Mouse (Mus musculus) stomach, embryonic 14.5 days (tissue): ENCODE results near the gene Opa1. TPM values are rescaled to one million over a fixed set of nuclear protein-coding genes. Genes with fewer than 3 reads are reported as not detected.

Experiments
- ATAC-seq: fragments of 200-750 bp; cut with Nextera tagmentation; 2 replicates; pipeline ENCODE4 v1.8.0; 2017; ENCODE audit warnings: low read depth, moderate TSS enrichment; ENCODE audit not compliant: insufficient number of reproducible peaks, insufficient read depth, low FRiP score
- H3K27ac ChIP-seq: fragments of 300-500 bp; sonication (generic); 2 replicates; pipeline ENCODE4 v1.5.1; 2014; ENCODE audit warnings: mild to moderate bottlenecking, low read length, moderate library complexity, mixed read lengths
- H3K27me3 ChIP-seq: fragments of 300-500 bp; sonication (generic); 2 replicates; pipeline ENCODE4 v1.6.1; 2014; ENCODE audit warnings: low read length, control low read depth, mixed read lengths; ENCODE audit not compliant: control insufficient read depth, insufficient read depth
- H3K36me3 ChIP-seq: fragments of 300-500 bp; sonication (generic); 2 replicates; pipeline ENCODE4 v1.6.1; 2014; ENCODE audit warnings: mild to moderate bottlenecking, control low read depth, low read length, moderate library complexity, mixed read lengths; ENCODE audit not compliant: control insufficient read depth, insufficient read depth
- H3K4me1 ChIP-seq: fragments of 300-500 bp; sonication (generic); 2 replicates; pipeline ENCODE4 v1.6.1; 2014; ENCODE audit warnings: low read length, control low read depth, mixed read lengths; ENCODE audit not compliant: control insufficient read depth, insufficient read depth
- H3K4me2 ChIP-seq: fragments of 300-500 bp; sonication (generic); replicated peaks from 2 replicates; pipeline ENCODE4 v1.6.1; 2014; ENCODE audit warnings: low read depth, low read length, control low read depth
- H3K4me3 ChIP-seq: fragments of 300-500 bp; sonication (generic); 2 replicates; pipeline ENCODE4 v1.5.1; 2014; ENCODE audit warnings: low read depth, low read length, control low read depth
- H3K9ac ChIP-seq: fragments of 300-500 bp; sonication (generic); replicated peaks from 2 replicates; pipeline ENCODE4 v1.6.1; 2014; ENCODE audit warnings: low read depth, mild to moderate bottlenecking, control low read depth, low read length, moderate library complexity, mixed read lengths
- H3K9me3 ChIP-seq: fragments of 300-500 bp; sonication (generic); 2 replicates; pipeline ENCODE4 v1.6.1; 2016; ENCODE audit warnings: low read depth, low read length, control low read depth; ENCODE audit not compliant: control insufficient read depth
- WGBS: fragments of 180-500 bp; shearing (Covaris S2); extraction: QIAGEN DNeasy Blood & Tissue Kit; methylation state at CpG from one replicate; pipeline ENCODE4 v1.1.7; 2014; 5-methylcytosine and 5-hydroxymethylcytosine counted together
- polyA plus RNA-seq: library from polyadenylated mRNA; unstranded; fragments of >200 nt; fragmentation: Nextera tagmentation; extraction: Ambion mirVana; gene quantifications from 2 replicates; pipeline ENCODE4 v1.2.1, GENCODE M21; 2014

Opa1 gene
- polyA plus RNA-seq, 1 experiment from 2014 or later, result 39.8 TPM

DNA sequence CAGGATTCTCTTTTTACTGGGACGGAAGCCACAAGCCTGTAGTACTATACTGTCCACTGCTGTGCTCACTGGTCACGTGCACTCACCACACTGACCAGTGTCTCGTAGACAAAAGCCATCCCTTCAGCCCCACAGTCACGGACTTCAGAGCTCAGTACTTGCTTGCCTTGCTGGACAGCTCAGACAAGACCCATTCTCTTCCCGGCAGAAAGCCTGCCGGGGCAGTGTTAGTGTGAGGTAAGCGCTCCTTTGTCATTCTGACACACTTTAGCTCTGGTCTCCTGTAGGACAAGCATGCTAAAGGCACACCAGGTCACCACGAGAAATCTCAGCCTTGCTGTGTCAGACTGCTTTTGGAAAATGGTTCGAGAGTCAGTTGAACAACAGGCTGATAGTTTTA lies 35.6 kb downstream of the Opa1 start:
- Histone ChIP-seq H3K9ac (no peak overlapping the region), H3K9me3 (no peaks in the 10 kb centered on the region), H3K27me3 (no peaks in the 10 kb centered on the region), H3K36me3 (peaks cover 66% of the 10 kb centered on the region), H3K4me2 (no peak overlapping the region), H3K4me3 (no peak overlapping the region), H3K4me1 (no peaks in the 10 kb centered on the region), H3K27ac (no peak overlapping the region)
- WGBS, result 62% methylated on average over 9 of the region's 9 CpGs
- no peak for ATAC-seq

- 70% methylated on average over 1 of the region's 1 CpGs for WGBS
- no peaks in the 10 kb centered on the region for H3K27me3 ChIP-seq
- H3K4me2 ChIP-seq, result no peak overlapping the region
- H3K9me3 ChIP-seq, result no peaks in the 10 kb centered on the region
- ATAC-seq, result no peak
- no peak overlapping the region for H3K4me3 ChIP-seq
- no peak overlapping the region for H3K27ac ChIP-seq
- H3K4me1 ChIP-seq, result no peaks in the 10 kb centered on the region
- H3K9ac ChIP-seq, result no peak overlapping the region
- peaks cover 57% of the 10 kb centered on the region for H3K36me3 ChIP-seq
Measured at GRCm38 (mm10) chr16:29629053-29629452, 49.9 kb downstream of the Opa1 start.

DNA sequence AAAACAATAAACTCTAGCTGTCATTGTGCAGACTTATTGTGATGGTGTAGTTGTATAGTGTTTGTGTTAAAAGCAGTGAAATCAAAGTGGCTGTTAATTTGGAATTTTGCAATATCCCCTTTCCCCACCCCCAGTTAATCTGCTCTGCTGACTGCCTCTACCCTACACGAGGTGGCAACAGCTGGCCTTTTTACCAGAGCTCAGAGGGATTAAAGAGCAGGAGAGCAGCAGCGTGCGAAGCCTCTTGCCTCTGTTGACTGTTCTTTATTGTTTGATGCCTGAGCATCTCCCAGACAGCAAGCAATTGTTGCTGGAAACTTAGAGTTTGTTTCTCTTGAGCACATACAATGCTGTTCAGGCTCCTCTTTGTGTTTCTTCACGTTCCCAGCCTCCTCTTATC lies 56.6 kb downstream of the Opa1 start:
- Histone ChIP-seq H3K9ac (no peak overlapping the region), H3K9me3 (no peaks in the 10 kb centered on the region), H3K4me3 (no peak overlapping the region), H3K27me3 (no peaks in the 10 kb centered on the region), H3K4me2 (no peak overlapping the region), H3K4me1 (no peaks in the 10 kb centered on the region), H3K27ac (no peak overlapping the region), H3K36me3 (peaks cover 24% of the 10 kb centered on the region)
- 50% methylated on average over 4 of the region's 4 CpGs for WGBS
- no peak for ATAC-seq

DNA sequence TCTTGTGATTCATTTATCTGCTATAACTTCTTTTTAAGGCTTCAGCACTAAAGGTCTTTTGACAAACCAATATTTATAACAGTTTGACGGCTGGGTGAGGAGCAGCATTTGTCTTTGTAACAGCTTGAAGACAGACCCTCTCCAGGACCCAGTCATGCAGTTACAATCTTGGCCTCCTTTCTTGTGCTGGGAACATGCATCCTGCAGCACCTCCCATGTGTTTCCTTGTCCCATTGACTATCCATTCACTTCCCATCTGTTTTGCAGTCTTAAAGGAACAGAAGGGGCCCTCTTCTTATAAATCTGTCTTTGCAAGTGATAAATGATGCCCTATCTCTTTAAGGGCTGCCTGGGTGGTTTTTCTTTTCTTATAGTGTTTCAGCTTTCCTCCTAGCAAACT lies 63.2 kb downstream of the Opa1 start:
- H3K27ac ChIP-seq, result no peak overlapping the region
- WGBS, result 30% methylated on average over 1 of the region's 1 CpGs
- H3K4me3 ChIP-seq, result no peak overlapping the region
- no peak for ATAC-seq
- H3K36me3 ChIP-seq, result peaks cover 3% of the 10 kb centered on the region; the same call in 1 of the 2 replicates
- H3K4me2 ChIP-seq, result no peak overlapping the region
- no peaks in the 10 kb centered on the region for H3K9me3 ChIP-seq
- H3K9ac ChIP-seq, result no peak overlapping the region
- no peaks in the 10 kb centered on the region for H3K4me1 ChIP-seq
- no peaks in the 10 kb centered on the region for H3K27me3 ChIP-seq

DNA sequence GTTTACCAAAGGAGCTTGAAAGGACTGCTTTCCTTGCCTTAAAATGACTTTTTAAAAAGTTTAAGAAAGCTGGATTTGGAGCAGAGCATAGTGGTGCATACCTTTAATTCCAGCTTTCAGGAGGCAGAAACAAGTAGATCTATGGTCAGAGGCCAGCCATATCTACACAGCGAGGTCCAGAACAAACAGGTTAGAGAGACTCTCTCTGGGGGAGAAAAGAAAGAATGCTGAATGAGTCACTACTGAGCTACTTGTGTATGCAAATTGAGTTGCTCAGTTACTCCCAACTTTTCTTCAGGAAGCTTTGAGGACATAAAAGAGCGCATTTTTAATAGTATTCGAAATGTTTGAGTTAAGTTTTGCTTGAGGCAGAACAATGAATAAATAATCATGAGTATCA lies 65.7 kb downstream of the Opa1 start:
- no peaks in the 10 kb centered on the region for H3K9me3 ChIP-seq
- WGBS, result 84% methylated on average over 3 of the region's 3 CpGs
- no peaks in the 10 kb centered on the region for H3K27me3 ChIP-seq
- no peak overlapping the region for H3K27ac ChIP-seq
- no peak overlapping the region for H3K9ac ChIP-seq
- no peak for ATAC-seq
- H3K36me3 ChIP-seq, result peaks cover 9% of the 10 kb centered on the region; the same call in 1 of the 2 replicates
- no peaks in the 10 kb centered on the region for H3K4me1 ChIP-seq
- H3K4me2 ChIP-seq, result no peak overlapping the region
- no peak overlapping the region for H3K4me3 ChIP-seq

GRCm38 (mm10) chr16:29646202-29646601 lies 67.1 kb downstream of the Opa1 start:
- no peak overlapping the region for H3K9ac ChIP-seq
- no peaks in the 10 kb centered on the region for H3K9me3 ChIP-seq
- H3K27me3 ChIP-seq, result no peaks in the 10 kb centered on the region
- H3K4me3 ChIP-seq, result no peak overlapping the region
- ATAC-seq, result no peak
- H3K36me3 ChIP-seq, result peaks cover 10% of the 10 kb centered on the region; the same call in 1 of the 2 replicates
- no peaks in the 10 kb centered on the region for H3K4me1 ChIP-seq
- no peak overlapping the region for H3K4me2 ChIP-seq
- no peak overlapping the region for H3K27ac ChIP-seq

DNA sequence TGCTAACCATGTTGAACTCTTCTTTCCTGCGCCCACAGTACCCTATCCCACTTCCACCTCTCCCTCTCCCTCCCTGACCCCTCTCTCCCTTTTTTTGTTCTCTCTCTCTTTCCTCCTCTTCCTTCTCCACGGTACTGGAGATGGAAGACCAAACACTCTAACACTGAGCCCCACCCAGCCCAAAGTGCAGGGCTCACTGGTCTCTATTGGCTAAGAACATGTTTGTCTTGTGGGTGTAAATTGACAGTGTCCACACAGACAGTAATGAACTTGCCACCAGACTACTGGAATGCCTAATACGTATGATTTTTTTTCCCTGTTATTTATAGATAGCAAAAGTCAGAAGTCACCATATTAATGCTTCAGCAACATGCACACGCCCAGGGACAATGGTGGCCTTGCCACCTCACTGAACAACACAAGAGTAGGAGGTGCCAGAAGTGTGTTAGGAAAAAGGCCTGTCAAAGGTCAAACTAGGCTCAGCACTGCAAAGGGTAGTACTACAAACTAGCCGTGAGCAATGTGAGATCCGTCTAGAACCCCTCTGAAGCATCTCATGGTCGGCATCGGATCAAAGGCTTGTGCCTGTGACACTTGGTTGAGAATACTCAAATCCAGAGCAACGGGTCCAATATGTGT lies 77.2 kb downstream of the Opa1 start:
- ATAC-seq, result peak; percentile 79
- WGBS, result 71% methylated on average over 9 of the region's 9 CpGs

DNA sequence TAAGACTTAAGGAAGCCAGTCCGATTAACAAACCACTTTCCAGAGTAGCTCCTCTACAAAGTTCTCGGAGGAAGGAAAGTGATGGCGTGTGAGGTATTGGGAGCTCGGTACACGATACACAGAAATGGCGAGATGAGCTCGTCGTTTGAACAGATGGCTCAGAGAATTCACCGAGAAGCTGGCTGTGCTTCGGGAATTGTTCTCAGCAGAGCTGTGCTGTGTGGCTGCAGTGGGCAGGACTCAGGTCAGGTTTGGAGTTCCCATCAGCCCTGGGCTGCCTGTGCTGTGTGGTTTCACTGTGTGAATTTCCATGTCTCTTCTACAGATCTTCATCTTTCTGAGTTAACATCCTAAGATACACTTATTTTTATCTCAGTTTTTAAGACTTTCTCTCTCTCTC lies 77.8 kb downstream of the Opa1 start:
- WGBS, result 64% methylated on average over 10 of the region's 10 CpGs

More for the DNA sequence above, 77.2 kb downstream of the Opa1 start:
- Histone ChIP-seq H3K4me1 (peaks cover 6% of the 10 kb centered on the region; the same call in 1 of the 2 replicates), H3K27ac (no peak overlapping the region), H3K36me3 (peaks cover under 1% of the 10 kb centered on the region; the same call in 1 of the 2 replicates), H3K9me3 (no peaks in the 10 kb centered on the region), H3K27me3 (no peaks in the 10 kb centered on the region), H3K4me3 (no peak overlapping the region), H3K9ac (no peak overlapping the region), H3K4me2 (no peak overlapping the region)

More for the DNA sequence above, 77.8 kb downstream of the Opa1 start:
- ATAC-seq, result no peak
- H3K36me3 ChIP-seq, result no peaks in the 10 kb centered on the region
- no peak overlapping the region for H3K4me3 ChIP-seq
- peaks cover 6% of the 10 kb centered on the region; the same call in 1 of the 2 replicates for H3K4me1 ChIP-seq
- H3K4me2 ChIP-seq, result no peak overlapping the region
- H3K9ac ChIP-seq, result no peak overlapping the region
- no peaks in the 10 kb centered on the region for H3K9me3 ChIP-seq
- no peaks in the 10 kb centered on the region for H3K27me3 ChIP-seq
- H3K27ac ChIP-seq, result no peak overlapping the region
